Mouse (Mus musculus) heart, postnatal 10 days (tissue): ENCODE data around the gene Csf2ra. TPM values are rescaled to one million over a fixed set of nuclear protein-coding genes. Genes with fewer than 3 reads are reported as not detected.
"Not testable (repeated sequence)": the region's sequence is repeated elsewhere in the genome, so short reads cannot be mapped to it uniquely, and the experiment has no call there.

Source experiments
- DNase-seq, 2 experiments: peaks; one replicate each; pipeline ENCODE4 v3.0.0; 2021
- intact Hi-C: fragments of 180-260 bp; cut with DNase I; formaldehyde crosslinking; loops from one replicate; pipeline ENCODE4 v1.15.1; 2025
- total RNA-seq, 2 experiments: library from RNA; stranded (reverse); gene quantifications; 2 replicates each; pipeline ENCODE4 v1.2.3; 2021

The Csf2ra gene
- total RNA-seq = 1 to 10 TPM; 8.9 to 9.7 TPM

DNA sequence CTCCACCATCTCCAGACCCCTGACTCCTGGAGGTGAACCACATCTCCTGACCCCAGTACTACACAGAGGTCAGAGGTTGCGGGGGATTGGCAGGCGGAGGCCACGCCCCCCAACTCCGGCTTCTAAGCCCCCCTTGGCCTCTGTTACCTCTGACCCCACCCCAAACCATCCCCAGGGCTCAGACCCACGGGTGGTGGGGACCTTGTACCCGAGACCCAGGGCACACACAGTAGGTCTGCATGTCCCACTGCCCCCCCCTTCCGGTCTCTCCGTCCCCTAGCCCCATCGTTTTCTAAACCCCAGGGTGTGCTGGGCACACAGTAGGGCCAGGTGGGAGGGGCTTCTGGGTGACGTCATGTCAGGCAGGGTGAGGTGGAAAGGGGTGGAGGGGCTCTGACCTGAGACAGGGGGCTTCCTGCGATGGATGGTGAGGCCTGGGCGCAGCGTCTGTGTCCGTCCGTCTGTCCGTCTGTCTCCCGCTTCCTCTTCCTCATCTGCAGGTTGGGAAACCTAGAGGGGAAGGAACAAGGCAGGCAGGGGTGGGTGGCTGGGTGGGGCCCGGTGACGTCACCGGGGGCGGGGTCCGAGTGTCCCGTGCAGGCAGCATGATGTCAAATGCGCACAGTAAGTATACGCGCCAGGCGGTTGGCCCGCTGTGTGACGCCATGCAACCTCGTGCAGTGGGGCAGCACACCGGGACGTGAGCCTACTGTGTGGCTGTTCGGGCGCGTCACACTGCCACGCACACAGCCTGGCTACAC, at the start of gene Csf2ra:
TSS of gene Csf2ra (minus strand) at position 489 of the 761 bp plus-strand sequence.
- intact Hi-C loops = loop anchor here (10.0 kb wide), 1 partner anchor 343 kb away; the partner anchor contains the start of gene Grk5
- peak; percentile 5 to 32 for DNase-seq

DNA sequence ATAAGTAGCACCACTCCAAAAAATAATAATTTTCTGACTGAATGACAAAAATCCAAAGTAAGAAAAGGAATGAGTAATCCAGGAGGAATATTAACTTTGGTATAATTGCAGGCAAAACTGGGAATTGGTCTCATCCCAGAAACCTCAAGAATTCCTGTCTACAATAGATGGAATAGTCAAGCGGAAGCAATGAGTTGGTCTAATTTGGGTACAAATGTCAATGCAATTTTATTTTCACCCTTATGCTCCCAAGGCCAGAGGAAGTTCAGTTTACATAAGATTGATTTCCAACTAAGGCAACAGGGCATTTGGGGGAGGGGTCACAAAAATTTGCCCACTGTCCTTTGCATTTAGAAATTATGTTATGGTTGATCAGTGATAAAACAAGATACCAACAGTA, 47.2 kb upstream of the Csf2ra start:
- intact Hi-C loops = no loop called here
- no peak for DNase-seq

- intact Hi-C loops, DNase-seq: not testable (repeated sequence)
These were observed 40.9 kb upstream of the Csf2ra start for GRCm38 (mm10) chr19:61269141-61269540.

DNA sequence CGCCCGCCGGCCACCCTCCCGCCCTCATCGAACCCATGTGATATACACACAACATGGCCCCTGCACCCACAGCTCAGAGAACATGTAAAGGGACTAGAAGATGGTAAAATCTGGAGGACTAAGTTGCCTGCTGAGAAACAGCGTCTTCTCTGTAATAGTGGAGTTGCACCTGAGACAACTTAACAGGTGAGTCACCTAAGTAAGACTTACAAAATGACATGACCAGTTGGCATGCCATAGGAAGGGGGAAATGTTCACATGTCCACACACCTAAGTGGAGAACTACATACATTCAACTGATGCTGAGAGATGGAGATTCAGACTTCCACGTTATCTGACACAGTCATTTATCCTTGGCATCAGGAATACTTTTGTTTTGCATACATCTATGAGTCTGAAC, 38.9 kb upstream of the Csf2ra start:
- intact Hi-C loops = no loop called here
- DNase-seq = no peak

- intact Hi-C loops = loop anchor here (1.0 kb wide), 1 partner anchor 67 kb away; no protein-coding TSS in a partner anchor
- peak; percentile 31 to 42 for DNase-seq
These were observed 38.4 kb upstream of the Csf2ra start for GRCm38 (mm10) chr19:61266651-61267050.

- intact Hi-C loops = loop anchor here (1.0 kb wide), 1 partner anchor 67 kb away; no protein-coding TSS in a partner anchor
These were observed 38.0 kb upstream of the Csf2ra start for GRCm38 (mm10) chr19:61266246-61266615.

DNA sequence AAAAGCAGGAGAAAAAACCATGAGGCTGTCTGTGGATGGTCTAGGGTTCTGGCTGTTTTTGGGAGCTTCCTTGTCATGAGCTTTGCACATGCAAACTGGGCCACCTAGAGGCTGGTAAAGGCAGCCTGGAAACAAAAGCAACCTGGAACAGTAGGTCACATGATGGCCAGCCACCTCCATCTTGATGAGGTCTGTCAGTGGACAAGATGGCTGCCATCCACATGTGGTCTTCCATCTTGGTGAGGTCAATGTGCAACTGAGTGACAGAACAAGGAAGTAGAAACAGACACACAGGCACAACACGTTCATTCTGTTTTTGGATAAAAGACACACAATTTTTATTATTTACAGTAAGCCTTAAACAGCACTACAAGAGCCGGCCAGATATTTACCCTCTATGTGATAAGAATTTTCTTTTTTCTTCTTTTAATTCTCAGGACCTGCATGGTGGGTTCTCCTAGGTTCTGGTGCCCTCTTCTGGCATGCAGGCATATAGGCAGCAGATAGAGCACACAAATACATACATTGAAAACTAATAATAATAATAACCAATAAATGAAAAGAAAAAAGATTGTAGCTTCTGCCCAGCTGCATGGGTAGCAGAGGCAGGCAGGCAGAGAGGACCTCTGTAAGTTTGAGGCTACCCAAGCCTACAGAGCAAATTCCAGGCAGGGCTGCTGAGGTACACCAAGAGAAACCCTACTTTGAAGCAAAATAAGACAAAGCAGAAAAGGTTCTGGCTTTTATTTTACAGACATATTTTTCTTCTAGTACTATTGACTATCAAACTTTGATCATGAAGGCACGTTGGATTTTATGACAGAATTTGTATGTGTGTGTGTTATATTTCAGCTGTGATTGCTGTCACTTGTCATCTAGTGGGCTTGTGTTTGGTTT, 37.4 kb upstream of the Csf2ra start:
- DNase-seq = peak; percentile 68 to 77
- intact Hi-C loops = loop anchor here (1.0 kb wide), 1 partner anchor 66 kb away; no protein-coding TSS in a partner anchor

More at GRCm38 (mm10) chr19:61266246-61266615, 38.0 kb upstream of the Csf2ra start:
- peak; percentile 27 to 43 for DNase-seq

DNA sequence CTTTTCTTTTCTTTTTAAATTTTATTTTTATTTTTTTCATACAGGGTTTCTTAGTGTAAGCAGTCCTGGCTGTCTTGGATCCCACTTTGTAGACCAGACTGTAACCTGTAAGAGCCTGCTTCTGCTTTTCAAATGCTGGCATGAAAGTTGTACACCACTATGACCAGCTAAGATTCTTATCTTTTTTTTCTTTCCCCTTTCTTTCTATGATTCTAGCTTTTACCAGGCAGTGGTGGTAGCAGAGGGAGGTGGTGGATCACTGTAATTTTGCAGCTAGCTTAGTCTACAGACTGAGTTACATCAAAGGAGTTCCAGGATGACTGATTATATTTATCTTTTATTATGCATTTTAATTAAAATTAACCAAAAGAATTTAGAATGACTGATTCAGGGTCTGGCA, 36.7 kb upstream of the Csf2ra start:
- no peak for DNase-seq
- intact Hi-C loops = no loop called here

- intact Hi-C loops = no loop called here
- no peak for DNase-seq
These were observed 36.0 kb upstream of the Csf2ra start for GRCm38 (mm10) chr19:61264227-61264626.

DNA sequence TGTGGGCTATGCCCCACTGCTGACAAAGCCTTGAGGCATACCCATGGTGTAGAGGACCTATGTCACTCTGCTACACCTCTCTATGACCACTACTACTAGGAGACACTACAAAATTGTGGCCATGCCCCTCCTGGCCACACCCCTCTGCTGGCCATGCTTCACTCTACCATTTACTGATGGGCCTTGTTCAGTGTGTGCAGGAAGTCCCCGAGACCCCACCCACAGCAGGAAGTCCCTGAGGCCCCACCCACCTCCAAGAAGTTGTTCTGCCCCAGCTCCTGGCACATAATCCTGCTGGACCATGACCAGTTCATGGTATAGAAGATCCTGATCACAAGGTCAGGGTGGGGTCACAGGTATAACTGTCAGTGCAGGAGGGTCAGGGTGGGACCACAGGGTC, 33.0 kb upstream of the Csf2ra start:
- intact Hi-C loops = no loop called here
- DNase-seq = no peak

DNA sequence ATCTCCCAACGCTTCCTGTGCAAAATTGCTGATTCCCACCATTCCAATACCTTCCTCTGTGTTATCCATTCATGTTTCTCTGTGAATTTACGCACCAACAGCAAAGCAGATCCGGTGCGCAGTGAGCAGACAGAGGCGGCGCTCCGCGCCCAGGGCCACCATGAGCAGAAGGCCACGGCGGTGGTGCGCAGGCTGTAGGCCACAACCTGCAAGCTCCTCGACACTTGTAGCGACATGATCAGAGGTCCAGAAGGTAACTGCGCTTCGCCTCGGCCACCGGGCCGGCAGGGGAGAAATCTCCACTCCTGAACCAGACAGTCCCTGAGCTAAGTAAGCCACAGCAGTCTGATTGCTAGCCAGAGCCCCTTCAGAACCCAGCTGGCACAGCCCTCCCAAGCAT, 29.5 kb upstream of the Csf2ra start:
- intact Hi-C loops = no loop called here

GRCm38 (mm10) chr19:61256166-61256887, 28.1 kb upstream of the Csf2ra start:
- DNase-seq = no peak
- intact Hi-C loops = no loop called here

More for the DNA sequence above, 29.5 kb upstream of the Csf2ra start:
- DNase-seq = no peak

DNA sequence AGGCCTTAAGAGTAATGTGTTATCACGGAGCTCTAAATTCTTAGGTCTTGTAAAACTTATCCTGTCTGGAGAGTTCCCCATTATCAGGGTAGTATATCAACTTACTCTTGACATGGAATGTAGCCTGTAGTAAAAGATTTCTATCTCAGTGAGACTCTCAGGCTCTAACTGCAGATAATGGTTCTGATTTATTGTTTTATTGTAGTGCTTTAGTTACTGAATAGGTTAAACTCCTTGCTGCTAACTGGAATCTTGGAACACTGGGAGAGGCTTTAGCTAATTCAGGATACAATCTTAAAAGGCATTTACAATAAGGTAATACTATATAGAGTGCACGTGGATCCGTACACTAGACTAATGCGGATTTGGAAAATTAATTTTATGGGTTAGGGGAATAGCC, 19.1 kb upstream of the Csf2ra start:
- intact Hi-C loops = not testable (repeated sequence)

DNA sequence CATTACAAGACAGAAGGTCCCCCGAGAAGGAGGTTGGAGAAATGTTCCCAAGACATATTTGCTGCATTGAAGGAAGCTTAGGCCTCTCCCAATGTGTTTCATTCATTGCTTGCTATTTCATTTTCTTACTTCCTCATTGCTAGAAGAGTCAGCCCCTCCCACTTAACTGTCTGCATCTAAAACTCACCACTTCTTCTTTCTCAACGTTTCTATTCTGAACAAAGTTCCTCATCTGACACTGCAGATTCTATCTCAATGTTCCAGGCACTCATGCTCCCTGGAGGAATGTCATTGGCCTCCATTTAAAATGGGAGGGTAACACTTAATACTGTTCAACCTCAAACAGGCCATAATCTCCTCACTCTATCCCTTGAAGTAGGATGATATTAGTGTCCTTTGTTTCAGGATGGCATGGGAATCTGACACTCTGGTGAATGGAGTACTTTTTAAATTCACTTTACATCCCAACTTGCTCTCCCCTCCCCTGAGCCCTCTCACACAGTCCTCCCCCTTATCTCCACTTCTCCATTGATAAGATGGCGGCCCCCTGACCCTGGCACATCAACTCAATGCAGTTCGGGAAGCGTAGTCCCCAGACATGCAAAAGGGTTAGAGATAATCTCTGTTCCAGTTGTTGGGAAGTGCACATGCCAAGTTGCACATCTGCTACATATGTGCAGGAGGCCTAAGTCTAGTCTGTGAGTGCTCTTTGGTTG, 16.6 kb upstream of the Csf2ra start:
- no peak for DNase-seq
- intact Hi-C loops = no loop called here

More for the DNA sequence above, 19.1 kb upstream of the Csf2ra start:
- not testable (repeated sequence) for DNase-seq

DNA sequence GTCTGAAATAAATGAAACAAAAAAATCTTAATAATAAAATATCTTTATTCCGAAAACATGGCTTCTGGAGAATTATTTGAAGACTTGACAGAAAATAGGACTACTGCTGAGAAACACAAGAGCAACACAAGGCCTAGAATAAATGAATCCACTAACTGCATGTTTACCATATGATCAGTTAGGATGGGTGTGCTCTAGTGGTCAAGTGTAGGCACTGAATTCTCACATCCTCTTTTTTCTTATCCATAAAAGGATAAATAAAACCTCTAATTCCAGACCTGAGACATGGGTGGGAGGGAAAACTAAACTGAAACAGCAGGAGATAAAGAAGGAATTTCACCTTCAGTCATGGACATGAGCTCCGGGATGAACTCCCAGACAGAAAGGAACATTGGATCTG, 9.7 kb upstream of the Csf2ra start:
- no peak for DNase-seq
- intact Hi-C loops = no loop called here

GRCm38 (mm10) chr19:61234532-61234931, 6.3 kb upstream of the Csf2ra start:
- no peak for DNase-seq
- intact Hi-C loops = no loop called here

DNA sequence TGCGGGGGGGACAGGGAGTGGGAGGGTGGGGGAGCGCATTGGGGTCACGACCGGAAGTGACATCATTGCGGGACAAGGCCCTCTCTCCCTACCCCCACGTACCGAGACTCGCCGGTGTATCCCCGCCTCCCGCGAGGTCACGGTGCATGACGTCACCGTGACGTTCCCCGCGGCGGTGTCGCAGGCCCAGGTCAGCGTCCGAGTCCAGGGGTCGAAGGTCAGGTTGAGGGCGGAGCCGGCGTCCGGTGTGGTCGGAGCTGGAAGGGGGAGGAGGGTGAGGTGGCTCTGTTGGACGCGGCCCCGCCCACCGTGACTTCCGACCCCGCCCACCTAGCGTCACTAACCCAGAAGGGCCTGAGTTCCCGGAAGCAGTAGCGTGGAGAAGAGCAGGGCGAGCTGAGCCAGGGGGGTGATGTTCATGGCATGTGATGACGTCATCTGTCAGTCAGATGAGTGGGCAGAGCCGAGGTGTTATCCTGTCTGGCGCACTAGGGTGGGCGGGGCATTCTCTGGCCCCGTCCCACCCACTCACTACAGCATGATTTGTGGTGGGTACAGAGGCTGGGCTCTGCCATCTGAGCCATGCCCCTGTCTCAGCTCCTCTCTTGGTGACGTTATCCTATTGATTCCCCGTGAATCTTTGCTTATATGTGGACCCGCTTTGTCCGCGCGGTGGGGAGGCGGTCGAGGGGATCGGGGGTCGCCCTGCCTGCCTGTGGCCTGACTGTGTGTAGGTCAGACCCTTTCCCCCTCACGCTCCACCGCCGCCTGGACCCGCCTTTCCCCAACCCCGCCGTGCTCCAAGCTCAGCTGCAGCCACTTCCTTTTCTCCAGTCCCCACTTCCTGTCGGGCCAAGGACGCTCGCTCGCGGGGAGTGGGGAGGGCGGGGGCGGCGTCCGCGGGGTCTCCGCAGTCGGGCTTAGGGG, 1.0 kb downstream of the Csf2ra start:
- DNase-seq = peak; percentile 89 to 90
- intact Hi-C loops = loop anchor here (10.0 kb wide), 1 partner anchor 342 kb away; the partner anchor contains the start of gene Grk5

DNA sequence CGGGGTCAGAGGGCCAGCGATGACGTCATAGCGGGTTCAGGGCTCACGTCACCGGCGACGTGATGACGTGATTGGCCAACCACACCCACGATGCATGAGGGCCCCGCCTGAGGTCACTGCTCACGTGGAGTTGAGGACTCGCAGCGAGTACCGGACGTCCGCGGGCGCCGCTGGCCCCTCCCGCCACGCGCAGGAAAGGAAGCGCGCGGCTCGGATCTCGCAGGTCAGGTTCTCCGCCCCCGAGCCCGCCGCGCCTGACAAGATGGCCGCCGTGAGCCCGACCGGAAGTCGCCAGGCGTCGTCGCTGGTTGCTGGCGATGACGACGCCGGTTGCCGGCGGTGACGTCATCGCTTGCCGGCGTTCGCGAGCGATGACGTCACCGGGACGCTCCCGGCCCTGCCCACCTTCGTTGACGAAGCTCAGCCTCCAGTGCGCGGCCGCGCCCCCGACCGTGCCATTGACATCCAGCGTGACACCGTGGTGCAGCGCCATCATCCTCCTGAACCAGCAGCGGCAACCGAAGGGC, 1.8 kb downstream of the Csf2ra start:
- intact Hi-C loops = loop anchor here (10.0 kb wide), 1 partner anchor 342 kb away; the partner anchor contains the start of gene Grk5
- peak in 1 of 2 experiments; percentile 68 for DNase-seq
